Mouse (Mus musculus) lung, adult 18-20 months (tissue): ENCODE results near the gene Ccdc78.
A peak's percentile ranks its signal among the peaks of the same experiment; 100 is the strongest.
"Not testable (repeated sequence)": the region's sequence is repeated elsewhere in the genome, so short reads cannot be mapped to it uniquely, and the experiment has no call there.

ENCODE experiments used
- DNase-seq, 2 experiments: peaks; one replicate each; pipeline ENCODE4 v3.0.0; 2022; ENCODE audit warnings: mixed read lengths in 2 of 2

The Ccdc78 gene

GRCm38 (mm10) chr17:25783861-25784574 lies 2.4 kb upstream of the Ccdc78 start:
- DNase-seq = no peak

- DNase-seq = peak; percentile 94 to 96
Measured at GRCm38 (mm10) chr17:25785281-25785745, 1.1 kb upstream of the Ccdc78 start, which contains the start of gene Haghl. Gene Haghl (minus strand): TSS chr17:25785673.

- no peak for DNase-seq
Measured at GRCm38 (mm10) chr17:25786781-25787504, 563 bp downstream of the Ccdc78 start.

GRCm38 (mm10) chr17:25791320-25791842 lies 5.0 kb downstream of the Ccdc78 start:
- DNase-seq = no peak

GRCm38 (mm10) chr17:25791843-25792527 lies 5.6 kb downstream of the Ccdc78 start:
- peak; percentile 81 to 83 for DNase-seq

- peak; percentile 74 to 80 for DNase-seq
Measured at GRCm38 (mm10) chr17:25792615-25793014, 6.2 kb downstream of the Ccdc78 start, which contains the start of gene Fam173a. Gene Fam173a (minus strand): TSS chr17:25792901.

- DNase-seq = no peak
Measured at GRCm38 (mm10) chr17:25794197-25794596, 7.8 kb downstream of the Ccdc78 start.

- DNase-seq = no peak
Measured at GRCm38 (mm10) chr17:25794998-25795397, 8.6 kb downstream of the Ccdc78 start.

GRCm38 (mm10) chr17:25795609-25796092 lies 9.3 kb downstream of the Ccdc78 start, which contains the start of gene AC134908.4:
Gene AC134908.4 (minus strand): TSS chr17:25795659.
- DNase-seq = peak in 1 of 2 experiments; percentile 39

- no peak for DNase-seq
Measured at GRCm38 (mm10) chr17:25796211-25796771, 9.9 kb downstream of the Ccdc78 start.

GRCm38 (mm10) chr17:25796951-25797369 lies 10.6 kb downstream of the Ccdc78 start, which contains the start of gene Metrn:
Gene Metrn (minus strand): TSS chr17:25797136.
- DNase-seq = peak; percentile 88

- DNase-seq = peak; percentile 74 to 75
Measured at GRCm38 (mm10) chr17:25801029-25801428, 14.6 kb downstream of the Ccdc78 start.

GRCm38 (mm10) chr17:25802825-25803517 lies 16.6 kb downstream of the Ccdc78 start:
- DNase-seq = no peak

- DNase-seq = no peak
Measured at GRCm38 (mm10) chr17:25806507-25806906, 20.1 kb downstream of the Ccdc78 start.

- DNase-seq = not testable (repeated sequence)
Measured at GRCm38 (mm10) chr17:25807452-25807851, 21.1 kb downstream of the Ccdc78 start.

- no peak for DNase-seq
Measured at GRCm38 (mm10) chr17:25808028-25808427, 21.6 kb downstream of the Ccdc78 start.

GRCm38 (mm10) chr17:25808789-25809605 lies 22.6 kb downstream of the Ccdc78 start, which contains the start of gene Fbxl16:
Gene Fbxl16 (plus strand): TSS chr17:25809085.
- DNase-seq = peak; percentile 74 to 77

- no peak for DNase-seq
Measured at GRCm38 (mm10) chr17:25809606-25810340, 23.4 kb downstream of the Ccdc78 start.

GRCm38 (mm10) chr17:25810890-25811289 lies 24.5 kb downstream of the Ccdc78 start:
- DNase-seq = no peak

GRCm38 (mm10) chr17:25813471-25813870 lies 27.1 kb downstream of the Ccdc78 start:
- peak; percentile 63 to 73 for DNase-seq
